Mouse (Mus musculus) intestine, embryonic 14.5 days (tissue): Measurements from ENCODE around the gene Ap2a1. TPM values are rescaled to one million over a fixed set of nuclear protein-coding genes. Genes with fewer than 3 reads are reported as not detected.

Experiments
- ATAC-seq: fragments of 200-750 bp; cut with Nextera tagmentation; replicated peaks from 2 replicates; pipeline ENCODE4 v1.8.0; 2017; ENCODE audit warnings: low read depth, moderate number of reproducible peaks, moderate TSS enrichment, moderate library complexity; ENCODE audit not compliant: low FRiP score, low TSS enrichment
- DNase-seq: peaks from one replicate; pipeline ENCODE4 v3.0.0-alpha.2; 2018; ENCODE audit warnings: low spot score
- H3K27ac ChIP-seq: fragments of 300-500 bp; sonication (generic); 2 replicates; pipeline ENCODE4 v1.5.1; 2014; ENCODE audit warnings: low read depth, mild to moderate bottlenecking, control low read depth
- H3K27me3 ChIP-seq: fragments of 300-500 bp; sonication (generic); replicated peaks from 2 replicates; pipeline ENCODE4 v1.6.1; 2014; ENCODE audit warnings: low read length, control low read depth; ENCODE audit not compliant: control insufficient read depth, insufficient read depth
- H3K36me3 ChIP-seq: fragments of 300-500 bp; sonication (generic); 2 replicates; pipeline ENCODE4 v1.6.1; 2014; ENCODE audit warnings: low read length, control low read depth; ENCODE audit not compliant: control insufficient read depth, insufficient read depth
- H3K4me1 ChIP-seq: fragments of 300-500 bp; sonication (generic); replicated peaks from 2 replicates; pipeline ENCODE4 v1.6.1; 2014; ENCODE audit warnings: low read length, control low read depth, mixed read lengths; ENCODE audit not compliant: control insufficient read depth, insufficient read depth
- H3K4me2 ChIP-seq: fragments of 300-500 bp; sonication (generic); 2 replicates; pipeline ENCODE4 v1.6.1; 2014; ENCODE audit warnings: low read length
- H3K4me3 ChIP-seq: fragments of 300-500 bp; sonication (generic); 2 replicates; pipeline ENCODE4 v1.5.1; 2014; ENCODE audit warnings: low read depth, low read length, control low read depth, mixed read lengths
- H3K9ac ChIP-seq: fragments of 300-500 bp; sonication (generic); 2 replicates; pipeline ENCODE4 v1.6.1; 2014; ENCODE audit warnings: mild to moderate bottlenecking, low read length
- H3K9me3 ChIP-seq: fragments of 300-500 bp; sonication (generic); 2 replicates; pipeline ENCODE4 v1.6.1; 2016; ENCODE audit warnings: low read length, control low read depth; ENCODE audit not compliant: control insufficient read depth
- WGBS: fragments of 180-500 bp; shearing (Covaris S2); extraction: QIAGEN DNeasy Blood & Tissue Kit; methylation state at CpG from one replicate; pipeline ENCODE4 v1.1.7; 2014; 5-methylcytosine and 5-hydroxymethylcytosine counted together
- polyA plus RNA-seq: library from polyadenylated mRNA; unstranded; fragments of >200 nt; fragmentation: Nextera tagmentation; extraction: Ambion mirVana; gene quantifications from 2 replicates; pipeline ENCODE4 v1.2.1, GENCODE M21; 2014

Gene Ap2a1
- polyA plus RNA-seq, 1 experiment from 2014 or later: 68.3 TPM

DNA sequence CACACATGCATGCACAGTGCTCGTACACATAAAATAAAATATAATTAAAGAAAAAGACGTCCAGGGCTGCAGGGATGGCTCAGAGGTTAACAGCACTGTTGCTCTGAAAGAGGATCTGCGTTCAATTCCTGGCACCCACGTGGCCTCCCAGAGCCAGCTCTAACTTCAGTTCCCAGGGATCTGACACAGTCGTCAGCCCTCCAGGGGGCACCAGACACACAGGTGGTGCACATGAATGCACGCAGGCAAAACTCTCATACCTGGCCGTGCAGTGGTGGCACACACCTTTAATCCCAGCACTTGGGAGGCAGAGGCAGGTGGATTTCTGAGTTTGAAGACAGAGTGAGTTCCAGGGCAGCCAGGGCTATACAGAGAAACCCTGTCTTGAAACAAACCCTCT is 36.7 kb upstream of the Ap2a1 start:
- DNase-seq (no peak), ATAC-seq (no peak)
- Histone ChIP-seq H3K4me1 (peaks cover 2% of the 10 kb centered on the region), H3K27me3 (no peaks in the 10 kb centered on the region), H3K27ac (no peak overlapping the region), H3K4me3 (no peak overlapping the region), H3K9ac (no peak overlapping the region), H3K36me3 (peaks cover 24% of the 10 kb centered on the region), H3K4me2 (no peak overlapping the region), H3K9me3 (no peaks in the 10 kb centered on the region)
- 76% methylated on average over 7 of the region's 7 CpGs for WGBS

DNA sequence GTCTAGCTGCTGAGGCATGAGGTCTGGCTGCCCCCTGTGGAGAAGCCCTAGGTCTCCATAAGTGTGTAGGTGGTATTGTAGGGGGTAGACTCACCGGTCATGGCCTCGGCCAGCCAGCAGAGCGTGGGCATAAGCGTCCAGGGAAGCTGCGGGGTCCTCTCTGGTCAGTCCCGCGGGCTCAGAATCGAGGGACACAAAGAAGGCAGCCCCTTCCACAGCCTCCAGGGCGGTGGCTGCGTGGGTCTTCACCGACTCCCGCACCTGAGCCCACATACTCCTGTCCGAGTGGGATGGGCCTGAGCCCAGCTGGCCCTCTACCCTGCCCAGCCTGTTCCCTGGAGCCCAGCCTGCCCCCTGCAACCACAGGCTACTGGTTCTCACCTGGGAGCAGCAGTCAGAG is 35.7 kb upstream of the Ap2a1 start:
- H3K27ac ChIP-seq: no peak overlapping the region

DNA sequence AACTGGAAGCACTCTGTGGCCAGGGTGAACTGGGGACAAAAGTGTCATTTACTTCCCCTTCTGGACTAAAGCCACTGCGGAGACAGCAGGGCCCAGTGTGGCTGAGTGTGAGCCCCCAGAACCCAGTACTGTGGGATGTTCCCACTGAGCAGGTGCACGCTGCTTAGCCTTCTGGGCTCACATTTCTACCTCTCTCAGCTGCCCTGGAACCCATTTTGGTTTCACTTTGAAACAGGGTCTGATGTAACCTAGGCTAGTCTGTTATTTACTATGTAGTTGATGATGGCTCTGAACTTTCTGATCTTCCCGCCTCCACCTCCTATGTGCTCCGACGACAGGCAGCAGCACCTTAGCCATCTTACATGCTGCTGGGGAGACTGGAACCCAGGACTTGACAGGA is 33.5 kb upstream of the Ap2a1 start:
- no peaks in the 10 kb centered on the region for H3K27me3 ChIP-seq
- H3K27ac ChIP-seq: no peak overlapping the region
- no peak for ATAC-seq
- H3K4me2 ChIP-seq: no peak overlapping the region
- no peaks in the 10 kb centered on the region for H3K9me3 ChIP-seq
- no peaks in the 10 kb centered on the region for H3K4me1 ChIP-seq
- H3K4me3 ChIP-seq: no peak overlapping the region
- H3K9ac ChIP-seq: no peak overlapping the region
- WGBS: 90% methylated on average over 5 of the region's 5 CpGs
- DNase-seq: no peak
- H3K36me3 ChIP-seq: peaks cover 29% of the 10 kb centered on the region

More for the DNA sequence above, 35.7 kb upstream of the Ap2a1 start:
- no peaks in the 10 kb centered on the region for H3K9me3 ChIP-seq
- H3K36me3 ChIP-seq: peaks cover 29% of the 10 kb centered on the region
- H3K27me3 ChIP-seq: no peaks in the 10 kb centered on the region
- WGBS: 95% methylated on average over 13 of the region's 13 CpGs
- no peak overlapping the region for H3K4me2 ChIP-seq
- H3K4me3 ChIP-seq: no peak overlapping the region
- no peak overlapping the region for H3K9ac ChIP-seq
- ATAC-seq: no peak
- H3K4me1 ChIP-seq: no peaks in the 10 kb centered on the region
- DNase-seq: no peak

DNA sequence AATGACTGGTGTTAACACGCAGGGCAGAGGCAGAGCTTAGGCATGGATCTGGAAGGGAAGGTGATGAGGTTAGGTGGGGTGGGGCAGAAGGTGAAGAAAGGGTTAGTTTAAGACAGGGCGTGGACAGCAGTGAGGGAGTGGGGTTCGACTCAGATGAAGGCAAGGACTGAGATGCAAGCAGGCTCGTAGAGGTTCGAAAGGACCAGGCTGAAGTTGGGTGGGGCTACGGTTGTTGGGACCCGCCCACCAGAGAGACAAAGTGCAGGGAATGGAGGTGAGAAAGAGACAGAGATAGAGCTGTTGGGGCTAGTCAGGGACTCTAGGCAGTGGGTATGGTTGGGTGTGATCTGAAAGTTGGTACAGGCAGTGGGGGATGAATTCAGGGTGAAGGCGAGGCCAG is 33.0 kb upstream of the Ap2a1 start:
- Histone ChIP-seq H3K4me2 (no peak overlapping the region), H3K9me3 (no peaks in the 10 kb centered on the region), H3K9ac (no peak overlapping the region), H3K4me3 (no peak overlapping the region), H3K27me3 (no peaks in the 10 kb centered on the region), H3K36me3 (peaks cover 29% of the 10 kb centered on the region), H3K27ac (no peak overlapping the region), H3K4me1 (no peaks in the 10 kb centered on the region)
- DNase-seq (no peak), ATAC-seq (no peak)
- WGBS: 60% methylated on average over 8 of the region's 8 CpGs

DNA sequence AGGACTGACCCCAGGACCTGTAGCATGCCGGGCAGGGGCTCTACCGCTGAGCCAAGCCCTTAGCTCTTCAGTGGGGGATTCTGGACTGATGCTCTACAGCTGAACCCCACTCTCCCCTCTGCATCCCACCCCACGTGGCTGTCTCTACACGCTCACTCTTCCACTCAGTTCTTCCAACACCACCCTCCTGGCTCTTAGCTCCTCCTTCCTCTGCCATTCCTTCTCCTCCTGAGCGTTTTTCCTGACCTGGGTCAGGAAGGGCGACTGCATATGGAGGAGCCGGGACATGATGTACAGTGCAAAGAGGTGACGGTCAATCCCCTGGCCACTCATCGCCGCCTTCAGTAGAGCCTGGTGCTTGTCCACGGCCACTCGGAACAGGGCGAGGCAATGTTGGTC is 31.2 kb upstream of the Ap2a1 start:
- 88% methylated on average over 13 of the region's 13 CpGs for WGBS
- Histone ChIP-seq H3K27me3 (no peaks in the 10 kb centered on the region), H3K36me3 (peaks cover 24% of the 10 kb centered on the region), H3K4me1 (no peaks in the 10 kb centered on the region), H3K4me2 (no peak overlapping the region), H3K4me3 (no peak overlapping the region), H3K9ac (no peak overlapping the region), H3K27ac (no peak overlapping the region), H3K9me3 (no peaks in the 10 kb centered on the region)
- DNase-seq: no peak
- ATAC-seq: no peak

DNA sequence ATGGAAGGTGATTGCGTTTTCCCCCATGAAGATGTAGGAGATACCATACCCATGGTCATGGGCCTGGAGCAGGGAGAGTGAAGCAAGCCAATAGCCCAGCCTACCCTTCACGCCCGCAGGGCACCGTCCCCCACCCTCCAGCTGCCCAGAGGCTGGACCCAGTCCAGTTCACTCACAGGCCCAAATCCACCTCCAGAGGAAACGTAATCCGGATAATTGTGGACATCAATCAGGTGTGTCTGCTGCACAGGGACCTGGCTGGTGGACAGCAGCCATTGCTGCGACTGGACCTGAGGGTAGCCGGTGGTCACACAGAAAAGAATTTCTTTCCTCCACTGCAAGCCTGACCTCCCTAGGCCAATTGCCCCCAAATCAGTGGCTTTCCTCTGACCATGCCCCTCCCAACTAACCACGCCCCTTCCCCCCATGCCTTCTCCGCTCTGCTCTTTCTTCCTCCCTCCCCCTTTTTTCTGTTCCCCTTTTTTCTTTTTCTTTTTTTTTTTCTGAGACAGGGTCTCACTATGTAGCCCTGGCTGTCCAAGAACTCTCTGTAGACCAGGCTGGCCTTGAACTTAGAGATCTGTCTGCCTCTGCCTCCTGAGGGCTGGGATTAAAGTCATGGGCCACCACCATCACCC is 30.7 kb upstream of the Ap2a1 start:
- no peak overlapping the region for H3K4me2 ChIP-seq
- no peak overlapping the region for H3K4me3 ChIP-seq
- 85% methylated on average over 10 of the region's 10 CpGs for WGBS
- no peaks in the 10 kb centered on the region for H3K4me1 ChIP-seq
- H3K27ac ChIP-seq: no peak overlapping the region
- DNase-seq (no peak), ATAC-seq (no peak)
- peaks cover 21% of the 10 kb centered on the region for H3K36me3 ChIP-seq
- no peak overlapping the region for H3K9ac ChIP-seq
- no peaks in the 10 kb centered on the region for H3K27me3 ChIP-seq
- no peaks in the 10 kb centered on the region for H3K9me3 ChIP-seq

DNA sequence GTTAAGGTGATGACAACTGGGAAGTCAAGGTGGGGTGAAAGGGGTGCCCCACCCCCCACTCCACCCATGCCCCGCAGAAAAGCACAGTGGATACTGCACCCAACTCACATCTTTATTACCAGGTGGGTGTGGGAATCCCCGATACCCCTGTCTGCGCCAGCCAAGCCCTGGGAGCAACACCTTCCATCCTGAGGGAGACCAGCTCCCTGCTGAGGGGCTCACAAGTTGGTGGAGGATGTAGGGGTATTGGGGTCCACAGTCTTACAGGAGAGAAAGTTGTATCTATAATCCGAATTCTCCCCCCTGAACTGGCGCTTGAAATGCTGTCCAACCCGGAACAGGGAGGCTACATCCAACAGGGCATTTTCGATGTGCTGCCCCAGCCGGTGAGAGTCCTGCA is 30.0 kb upstream of the Ap2a1 start:
- WGBS: 81% methylated on average over 8 of the region's 8 CpGs
- Histone ChIP-seq H3K36me3 (peaks cover 20% of the 10 kb centered on the region), H3K4me2 (no peak overlapping the region), H3K9ac (no peak overlapping the region), H3K27ac (no peak overlapping the region), H3K27me3 (no peaks in the 10 kb centered on the region), H3K4me3 (no peak overlapping the region), H3K4me1 (no peaks in the 10 kb centered on the region), H3K9me3 (no peaks in the 10 kb centered on the region)
- DNase-seq (no peak), ATAC-seq (no peak)

DNA sequence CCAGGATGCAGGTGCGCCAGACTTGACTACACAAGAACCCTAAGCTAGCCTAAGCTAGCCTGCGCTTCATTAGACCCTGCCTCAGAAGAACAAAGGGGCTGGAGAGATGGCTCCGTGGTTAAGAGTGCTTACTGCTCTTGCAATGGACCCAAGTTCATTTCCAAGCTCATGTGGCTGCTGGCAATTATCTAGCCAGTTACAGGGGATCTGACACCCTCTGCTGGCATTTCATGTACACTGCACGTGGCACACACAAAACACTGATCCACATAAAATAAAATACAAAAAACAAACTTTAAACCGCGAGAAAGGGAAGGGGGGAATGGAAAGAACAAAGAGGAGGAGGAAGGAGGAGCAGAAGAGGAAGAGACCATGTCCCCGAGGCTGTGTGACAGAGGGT is 28.9 kb upstream of the Ap2a1 start:
- Histone ChIP-seq H3K36me3 (peaks cover 17% of the 10 kb centered on the region), H3K27me3 (no peaks in the 10 kb centered on the region), H3K9me3 (no peaks in the 10 kb centered on the region), H3K4me3 (no peak overlapping the region), H3K4me1 (no peaks in the 10 kb centered on the region), H3K4me2 (no peak overlapping the region), H3K9ac (no peak overlapping the region), H3K27ac (no peak overlapping the region)
- DNase-seq (no peak), ATAC-seq (no peak)
- WGBS: 54% methylated on average over 7 of the region's 7 CpGs

DNA sequence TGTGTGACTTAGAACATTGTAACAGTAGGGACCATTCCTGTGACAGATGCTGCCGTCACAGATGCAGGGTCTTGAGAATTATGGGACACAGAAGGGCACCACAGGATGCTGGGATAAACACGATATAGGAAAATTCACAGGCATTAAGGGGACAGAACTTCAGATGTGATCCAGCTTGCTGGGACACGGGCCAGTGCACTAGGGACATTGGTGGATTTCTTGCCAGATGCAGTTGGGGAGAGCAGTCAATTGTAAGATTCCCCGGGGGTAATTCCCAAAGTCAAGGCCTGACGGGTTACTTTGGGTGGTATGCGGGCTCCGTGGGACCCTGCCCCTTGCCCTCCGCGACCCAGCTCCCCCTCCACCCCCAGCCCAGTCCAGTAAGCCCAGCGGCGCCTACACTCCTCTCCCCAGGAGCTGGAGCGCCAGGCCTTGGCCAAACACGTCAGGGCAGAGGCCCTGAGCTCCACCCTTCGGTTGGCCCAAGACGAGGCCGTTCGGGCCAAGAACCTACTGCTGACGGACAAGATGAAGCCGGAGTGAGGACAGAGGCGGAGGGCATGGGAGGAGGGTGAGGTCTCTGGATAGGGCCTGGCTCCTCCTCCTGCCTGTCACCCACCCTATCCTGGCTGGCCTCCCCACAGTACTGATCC is 28.0 kb upstream of the Ap2a1 start:
- no peak overlapping the region for H3K4me3 ChIP-seq
- ATAC-seq: no peak
- no peaks in the 10 kb centered on the region for H3K27me3 ChIP-seq
- DNase-seq: no peak
- H3K9me3 ChIP-seq: no peaks in the 10 kb centered on the region
- peaks cover 13% of the 10 kb centered on the region; the same call in 1 of the 2 replicates for H3K36me3 ChIP-seq
- no peak overlapping the region for H3K27ac ChIP-seq
- 77% methylated on average over 20 of the region's 20 CpGs for WGBS
- H3K9ac ChIP-seq: no peak overlapping the region
- no peaks in the 10 kb centered on the region for H3K4me1 ChIP-seq
- H3K4me2 ChIP-seq: no peak overlapping the region
